Mouse (Mus musculus): ENCODE results near the gene Fam122a.

GRCm38 (mm10) chr19:24515941-24516340, 38.8 kb upstream of the Fam122a start:
- TF ChIP-seq CTCF (IDR thresholded peaks at IDR 0.05; ENCODE audit: extremely low read depth, insufficient read length, insufficient replicate concordance, low read depth, low read length) (no peak), POLR2A (IDR thresholded peaks at IDR 0.05; ENCODE audit: low read depth, low read length) (no peak)

Data from small intestine, adult 2 months (tissue).